Mouse (Mus musculus) kidney, adult 2 months (tissue): ENCODE data around the gene Med7.

ENCODE experiments used
- CTCF ChIP-seq: fragments of 200-500 bp; conservative IDR thresholded peaks from 2 replicates; pipeline ENCODE4 v1.5.1; 2011; ENCODE audit warnings: low read depth, mild to moderate bottlenecking, control low read depth, low read length, moderate library complexity, mixed read lengths; ENCODE audit not compliant: insufficient read depth, insufficient read length
- POLR2A ChIP-seq: fragments of 200-500 bp; IDR thresholded peaks from one replicate; pipeline ENCODE4 v1.6.1; 2011; ENCODE audit warnings: low read depth, low read length, control low read depth

- TF ChIP-seq POLR2A (no peak), CTCF (no peak)
These were observed at the start of gene Med7 for GRCm38 (mm10) chr11:46436760-46437458.
